ENCODE assay signal across 8 mouse cellular contexts in the genomic region with DNA sequence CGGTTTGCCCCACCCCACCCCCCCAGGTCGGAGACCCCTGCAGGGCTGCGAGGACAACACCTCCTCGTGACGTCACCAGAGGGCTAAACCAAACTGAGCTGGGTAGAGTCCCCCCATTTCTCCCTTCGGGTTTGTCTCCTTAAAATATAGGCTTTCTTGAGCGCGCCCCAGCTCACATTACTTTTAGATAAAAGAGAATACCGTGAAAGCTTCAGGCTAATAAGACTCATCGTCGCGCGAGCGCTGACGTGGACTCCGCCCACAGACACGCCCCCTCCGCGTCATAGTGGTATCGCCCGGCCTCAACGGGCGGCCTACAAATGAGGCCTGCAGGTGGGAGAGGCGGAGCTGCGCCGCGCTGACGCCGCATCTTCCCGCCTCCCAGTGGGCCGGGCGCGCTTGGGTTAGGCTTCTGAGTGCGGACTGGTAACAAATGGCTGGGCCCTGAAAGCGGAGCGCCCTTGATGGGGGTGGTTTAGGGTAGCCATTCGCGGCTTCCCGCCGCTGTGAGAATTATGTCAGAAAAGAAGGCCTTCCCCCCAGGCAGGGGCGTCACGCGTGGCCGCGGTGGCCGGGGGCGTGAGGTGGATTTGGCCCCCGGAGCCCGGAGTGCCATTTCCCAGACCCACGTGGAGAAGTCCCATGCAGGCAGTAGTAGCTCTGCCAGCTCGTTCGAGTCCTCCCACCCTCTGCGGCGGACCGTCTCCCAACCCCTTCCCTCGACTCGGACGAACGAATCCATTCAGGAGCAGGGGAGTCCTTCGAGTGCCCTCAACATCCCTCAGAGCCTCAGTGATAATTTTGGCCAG. TPM values are rescaled to one million over a fixed set of nuclear protein-coding genes. Genes with fewer than 3 reads are reported as not detected.
A peak's percentile ranks its signal among the peaks of the same experiment; 100 is the strongest.
DNase-seq lines count a peak whose midpoint lies in the region; ATAC-seq and TF ChIP-seq lines count a peak whose summit lies in the region.

No protein-coding gene starts in this region.

- H3K27me3 ChIP-seq in Patski = peaks cover 8% of the 10 kb centered on the region
- no peaks in the 10 kb centered on the region for H3K27me3 ChIP-seq in hindbrain, embryonic 11.5 days (ENCODE audit: control insufficient read depth, insufficient read depth, low read length)
- H3K27me3 ChIP-seq in lung, embryonic 16.5 days (ENCODE audit: control insufficient read depth, insufficient read depth, low read depth, low read length) = no peaks in the 10 kb centered on the region
- H3K27me3 ChIP-seq in thymus, adult 2 months (ENCODE audit: control insufficient read depth, insufficient read depth, low read length) = no peaks in the 10 kb centered on the region

- H3K36me3 ChIP-seq in hindbrain, embryonic 11.5 days (ENCODE audit: control insufficient read depth, insufficient read depth, low read length) = no peaks in the 10 kb centered on the region
- no peaks in the 10 kb centered on the region for H3K36me3 ChIP-seq in lung, embryonic 16.5 days (ENCODE audit: control insufficient read depth, insufficient read depth, low read length)
- no peaks in the 10 kb centered on the region for H3K36me3 ChIP-seq in thymus, adult 2 months (ENCODE audit: control insufficient read depth, insufficient read depth, low read length)

- H3K4me2 ChIP-seq in hindbrain, embryonic 11.5 days (replicated peaks; ENCODE audit: low read depth, low read length) = peak overlapping the region; percentile 67
- peak overlapping the region; percentile 86 for H3K4me2 ChIP-seq in lung, embryonic 16.5 days (ENCODE audit: low read depth, low read length)

- H3K4me1 ChIP-seq in hindbrain, embryonic 11.5 days (replicated peaks; ENCODE audit: control insufficient read depth, insufficient read depth, low read length) = no peaks in the 10 kb centered on the region
- no peaks in the 10 kb centered on the region for H3K4me1 ChIP-seq in lung, embryonic 16.5 days (replicated peaks; ENCODE audit: control insufficient read depth, insufficient read depth, low read length)
- peaks cover 4% of the 10 kb centered on the region; the same call in 1 of the 2 replicates for H3K4me1 ChIP-seq in thymus, adult 2 months (replicated peaks; ENCODE audit: control insufficient read depth, insufficient read depth, low read length)

- H3K9ac ChIP-seq in hindbrain, embryonic 11.5 days (ENCODE audit: low read depth, low read length) = peak overlapping the region; percentile 40; the same call in 1 of the 2 replicates
- peak overlapping the region; percentile 73 for H3K9ac ChIP-seq in lung, embryonic 16.5 days (ENCODE audit: low read length)

- TF ChIP-seq CTCF in Patski (IDR thresholded peaks at IDR 0.05) = no peak
- TF ChIP-seq CTCF in thymus, adult 2 months (IDR thresholded peaks at IDR 0.05; ENCODE audit: borderline replicate concordance, control insufficient read depth, extremely low read depth, insufficient read depth, low read length, poor library complexity) = no peak

- ATAC-seq in Patski = peak; percentile 85
- ATAC-seq in hindbrain, embryonic 11.5 days (ENCODE audit: low FRiP score) = peak; percentile 96
- peak; percentile 95 for ATAC-seq in lung, embryonic 16.5 days (ENCODE audit: low read depth)

- no peaks in the 10 kb centered on the region for H3K9me3 ChIP-seq in hindbrain, embryonic 11.5 days (ENCODE audit: control insufficient read depth, low read length)
- H3K9me3 ChIP-seq in lung, embryonic 16.5 days (ENCODE audit: control insufficient read depth, low read length) = no peaks in the 10 kb centered on the region

- peak overlapping the region; percentile 41 for H3K4me3 ChIP-seq in hindbrain, embryonic 11.5 days (ENCODE audit: low read depth, low read length)
- H3K4me3 ChIP-seq in lung, embryonic 16.5 days (ENCODE audit: low read length) = peak overlapping the region; percentile 60
- H3K4me3 ChIP-seq in thymus, adult 2 months (ENCODE audit: control insufficient read depth, insufficient read depth, low read length) = peak overlapping the region; percentile 58

- DNase-seq in Patski (ENCODE audit: low read depth, low spot score) = peak; percentile 43
- DNase-seq in cerebellum, postnatal 10 days = peak; percentile 89 to 93
- DNase-seq in frontal cortex, adult 2 months (ENCODE audit: extremely low spot score in 1 of 2, low spot score in 1 of 2) = peak; percentile 83 to 86
- DNase-seq in hindbrain, embryonic 11.5 days (ENCODE audit: low spot score) = peak; percentile 79
- peak; percentile 92 for DNase-seq in layer of hippocampus, adult 9-11 months
- DNase-seq in ovary, adult 18-20 months (ENCODE audit: low spot score) = peak; percentile 85
- DNase-seq in thymus, adult 2 months = peak; percentile 79

- no peak for TF ChIP-seq POLR2A in thymus, adult 2 months (IDR thresholded peaks at IDR 0.05; ENCODE audit: control insufficient read depth, extremely low read depth, insufficient read depth, low read length, poor library complexity)

- POLR2A ChIA-PET in Patski (lab: Charles Lee) = no interaction called here

- in situ Hi-C loops in Patski (cut with MboI; ENCODE audit: low pct_unique_long_range_greater_than_20kb) = no loop called here

- peak overlapping the region; percentile 25 for H3K27ac ChIP-seq in hindbrain, embryonic 11.5 days (ENCODE audit: low read depth, low read length)
- peak overlapping the region; percentile 75 for H3K27ac ChIP-seq in lung, embryonic 16.5 days (ENCODE audit: low read length)
- peak overlapping the region; percentile 80 for H3K27ac ChIP-seq in thymus, adult 2 months (ENCODE audit: control insufficient read depth, insufficient read depth, low read length)

- 10% methylated on average over 47 of the region's 60 CpGs for WGBS in hindbrain, embryonic 11.5 days
- 10% methylated on average over 46 of the region's 60 CpGs for WGBS in lung, embryonic 16.5 days
- WGBS in thymus, adult 2 months = under 1% methylated on average over 59 of the region's 60 CpGs

- CTCF ChIA-PET in Patski (lab: Charles Lee) = interaction anchor here (1.6 kb wide), 1 partner anchor 23 kb away, joined by 4 read pairs; no protein-coding TSS in a partner anchor

RNA-seq across cellular contexts. Expression of a gene that starts 1.1 kb away (rescaled TPM):
- polyA plus RNA-seq in Patski (2021) = 97.0 TPM
- polyA plus RNA-seq in frontal cortex, adult 2 months (2012; rRNA removed) = 16.3 and 20.0 TPM in 2 replicates
- polyA plus RNA-seq in hindbrain, embryonic 11.5 days (2014; fragmentation: Nextera tagmentation; extraction: Ambion mirVana) = 11.7 and 11.8 TPM in 2 replicates
- 36.6 and 36.8 TPM in 2 replicates for polyA plus RNA-seq in lung, embryonic 16.5 days (2015; fragmentation: Nextera tagmentation; extraction: Ambion mirVana)
- polyA plus RNA-seq in thymus, adult 2 months (2012; rRNA removed) = 0.93 and 0.97 TPM in 2 replicates

Comparison
In these comparisons a context has a peak if more than half of its experiments do, and no peak if none do; other contexts are left out.
1. Peak in every context shown above with its lines: DNase-seq, ATAC-seq, H3K4me3 ChIP-seq and H3K27ac ChIP-seq.
2. H3K27ac ChIP-seq: peak in every context shown above with its lines; median percentile 80 in thymus, adult 2 months; 75 in lung, embryonic 16.5 days; 25 in hindbrain, embryonic 11.5 days.